Mouse (Mus musculus): ENCODE data around the gene Stxbp3. TPM values are rescaled to one million over a fixed set of nuclear protein-coding genes. Genes with fewer than 3 reads are reported as not detected.

Stxbp3 gene
- total RNA-seq (2023): 10 to 100 TPM; 65.0 to 81.6 TPM

DNA sequence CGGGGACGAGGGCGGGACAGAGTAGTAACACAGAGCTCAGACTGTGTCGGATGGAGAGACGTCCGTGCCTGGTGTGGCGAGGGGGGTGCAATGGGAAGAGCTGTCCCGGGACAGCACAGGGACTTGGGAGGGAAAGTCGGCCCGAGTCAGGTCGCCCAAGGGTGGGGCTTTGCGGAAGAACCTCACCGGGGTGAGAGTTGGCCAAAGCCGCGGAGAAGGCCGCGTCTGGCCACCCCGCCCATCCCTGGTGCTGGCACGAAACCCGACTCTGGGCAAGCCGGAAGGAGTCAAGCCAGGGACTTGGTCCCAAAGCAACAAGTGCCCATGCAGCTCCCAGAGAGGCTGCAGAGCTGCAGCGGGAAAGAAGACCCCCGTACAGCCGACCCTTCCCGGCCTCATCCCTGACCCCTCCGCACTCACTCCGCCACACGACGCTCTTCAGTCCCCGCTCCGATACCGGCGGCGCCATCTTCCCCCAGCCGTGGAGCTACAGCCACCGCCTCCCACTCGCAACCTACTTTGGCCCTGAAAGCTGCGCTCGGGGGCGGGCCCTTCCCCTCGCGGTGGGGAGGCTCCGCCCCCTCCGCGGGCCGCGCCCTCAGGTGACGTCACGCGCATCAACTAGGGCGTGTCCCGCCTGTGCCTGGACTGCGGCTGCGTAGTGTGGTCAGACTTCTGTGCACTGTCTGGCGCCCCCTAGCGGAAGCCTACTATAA is at the start of gene Stxbp3:
Gene Stxbp3 (minus strand): TSS at position 527 of the 716 bp plus-strand sequence.

DNA sequence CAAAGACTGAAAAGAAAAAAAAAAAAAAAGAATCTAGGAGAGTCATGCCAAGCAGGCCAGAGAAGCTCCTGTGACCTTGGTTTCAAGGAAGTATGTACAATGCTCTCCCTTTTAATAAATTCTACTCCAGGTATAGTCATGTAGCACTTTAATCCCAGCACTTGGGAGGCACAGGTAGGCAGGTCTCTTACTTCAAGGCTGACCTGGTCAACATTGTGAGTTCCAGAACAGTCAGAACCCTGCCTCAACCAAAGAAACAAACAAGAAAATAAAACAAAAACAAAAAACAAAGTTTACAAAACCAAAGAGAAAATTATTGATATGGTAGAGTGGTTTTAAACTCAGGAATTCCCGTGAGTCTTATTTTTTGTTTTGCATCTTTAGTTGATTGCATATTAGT is 49.6 kb upstream of the Stxbp3 start, which contains the start of gene Fndc7:
Gene Fndc7 (minus strand): TSS at position 101 of the 400 bp plus-strand sequence.

Other genes with a start within 250 kb of the Stxbp3 start
- gene Wdr47, start 249.2 kb downstream of the Stxbp3 start, total RNA-seq (2023): 10 to 100 TPM; 17.8 to 20.6 TPM
- 10 to 100 TPM; 35.9 to 39.2 TPM for gene Clcc1, start 186.6 kb downstream of the Stxbp3 start, total RNA-seq (2023)
- gene Gpsm2, start 118.2 kb downstream of the Stxbp3 start, total RNA-seq (2023): 1 to 10 TPM; 7.5 to 7.8 TPM
- gene Aknad1, start 100.9 kb downstream of the Stxbp3 start, total RNA-seq (2023): not detected
- not detected for gene Fndc7, start 49.5 kb upstream of the Stxbp3 start, total RNA-seq (2023)
- gene Prpf38b, start 71.2 kb upstream of the Stxbp3 start, total RNA-seq (2023): 100 to 1,000 TPM; 208 to 224 TPM
- gene Henmt1, start 99.3 kb upstream of the Stxbp3 start, total RNA-seq (2023): under 1 TPM in 1 of 2 experiments, not detected in 1; 0.89 TPM
- not detected for gene Gm9857, start 99.9 kb upstream of the Stxbp3 start, total RNA-seq (2023)
- 10 to 100 TPM; 11.2 to 13.8 TPM for gene Fam102b, start 187.1 kb upstream of the Stxbp3 start, total RNA-seq (2023)
- gene Slc25a54, start 239.9 kb upstream of the Stxbp3 start, total RNA-seq (2023): not detected